Mouse (Mus musculus): ENCODE measurements at regions not wholly inside any gene's neighbourhood (a gene's known extent, or its start where the extent isn't known, plus 50 kb on each side); places are given as distances from the start of the nearest gene placed in this dataset.

GRCm38 (mm10) chr7:76127641-76128111, 102.0 kb upstream of the Agbl1 start:
- TF ChIP-seq CTCF (IDR thresholded peaks at IDR 0.05; ENCODE audit: insufficient read depth, low read depth, low read length) (no peak), POLR2A (IDR thresholded peaks at IDR 0.05; ENCODE audit: insufficient read depth, low read depth, low read length) (no peak)

Data from olfactory bulb, adult 2 months (tissue).